Mouse (Mus musculus) thymus, postnatal 14 days (tissue): Measurements from ENCODE around the gene Nploc4.

Experiments
- DNase-seq: peaks from one replicate; pipeline ENCODE4 v3.0.0; 2021

Nploc4 gene

GRCm38 (mm10) chr11:120351250-120352092 is 86.0 kb downstream of the Nploc4 start:
- DNase-seq = no peak

DNA sequence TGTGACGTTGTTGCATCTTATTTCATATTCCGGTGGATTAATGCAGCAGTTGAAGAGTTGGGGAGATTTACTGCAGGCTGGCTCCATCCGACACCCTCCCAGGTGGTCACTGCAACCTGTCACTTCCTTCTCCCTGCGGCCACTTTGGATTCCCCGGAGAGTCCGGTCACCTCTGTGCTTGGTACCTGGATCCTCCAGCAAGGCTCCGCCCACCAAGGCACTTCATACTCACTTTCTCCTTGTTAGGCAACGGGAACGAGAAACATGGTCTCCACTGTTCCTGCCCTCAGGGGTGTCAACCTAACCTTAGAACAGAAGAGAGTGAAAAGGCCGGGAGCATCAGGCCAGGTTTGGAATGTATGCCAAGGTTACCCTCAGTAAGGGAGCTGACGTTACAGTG is 86.8 kb downstream of the Nploc4 start:
- no peak for DNase-seq

GRCm38 (mm10) chr11:120349986-120350702 is 87.4 kb downstream of the Nploc4 start:
- peak; percentile 70 for DNase-seq

DNA sequence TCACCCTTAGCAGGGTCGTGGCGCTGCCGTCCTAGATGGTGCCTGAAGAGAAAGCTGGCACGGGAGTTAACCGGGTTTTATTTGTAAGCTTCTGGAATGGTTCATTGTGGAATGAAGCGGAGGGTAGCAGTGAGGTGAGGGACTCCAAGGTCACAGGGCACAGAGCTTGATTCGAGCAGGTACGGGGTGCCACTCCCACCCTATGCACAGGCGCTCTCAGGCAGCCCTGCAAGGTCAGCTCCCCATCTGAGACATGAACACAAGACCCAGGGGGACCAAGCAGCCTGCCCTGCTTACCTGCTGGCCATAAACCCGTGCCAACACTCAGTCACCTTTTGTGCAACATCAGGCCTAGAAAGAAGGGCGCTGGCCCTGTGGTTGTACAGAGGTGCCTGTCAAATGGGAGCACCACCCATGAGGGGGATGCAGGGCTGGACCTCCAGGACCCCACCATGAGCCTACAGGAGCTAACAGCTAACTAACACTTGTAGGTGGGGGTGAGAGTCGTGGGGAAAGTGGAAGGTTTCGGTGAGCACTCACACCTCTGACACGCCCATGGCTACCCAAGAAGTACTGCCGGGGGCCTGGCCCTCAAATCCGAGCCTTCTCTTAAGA is 88.0 kb downstream of the Nploc4 start:
- peak; percentile 48 for DNase-seq

DNA sequence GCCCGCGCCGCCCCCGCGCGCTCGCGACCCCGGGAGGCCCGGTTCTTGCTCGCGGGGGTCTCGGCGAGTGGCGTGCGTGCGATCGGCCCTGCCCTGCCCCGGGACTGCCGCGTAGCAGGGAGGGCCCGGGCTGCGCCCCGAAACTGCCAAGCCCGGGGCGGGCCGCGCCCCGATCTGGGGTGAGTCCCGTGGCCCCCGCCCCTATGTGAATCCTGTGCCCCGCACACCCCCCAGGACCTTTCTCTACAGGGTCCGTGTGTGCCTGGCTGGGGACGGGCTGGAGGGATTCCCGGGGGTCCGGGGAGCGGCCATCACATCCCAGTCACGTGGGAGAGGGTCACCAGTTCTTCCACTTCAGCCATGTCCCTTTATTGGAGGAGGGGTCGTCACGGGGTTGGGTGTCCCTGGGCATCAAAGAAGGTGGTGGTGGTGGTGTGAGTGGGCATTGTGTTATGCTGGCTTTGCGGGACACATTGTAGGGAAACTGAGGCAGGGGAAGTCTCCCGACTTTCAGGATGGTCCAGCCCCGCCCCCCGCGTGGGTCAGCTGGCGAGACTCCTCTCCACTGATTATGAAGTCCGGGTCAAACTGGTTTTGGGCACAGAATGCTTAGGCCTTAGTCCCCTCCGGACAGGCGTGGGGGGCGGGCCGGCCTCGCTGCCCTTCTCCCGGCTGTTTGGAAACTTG is 88.7 kb downstream of the Nploc4 start:
- peak; percentile 58 for DNase-seq

DNA sequence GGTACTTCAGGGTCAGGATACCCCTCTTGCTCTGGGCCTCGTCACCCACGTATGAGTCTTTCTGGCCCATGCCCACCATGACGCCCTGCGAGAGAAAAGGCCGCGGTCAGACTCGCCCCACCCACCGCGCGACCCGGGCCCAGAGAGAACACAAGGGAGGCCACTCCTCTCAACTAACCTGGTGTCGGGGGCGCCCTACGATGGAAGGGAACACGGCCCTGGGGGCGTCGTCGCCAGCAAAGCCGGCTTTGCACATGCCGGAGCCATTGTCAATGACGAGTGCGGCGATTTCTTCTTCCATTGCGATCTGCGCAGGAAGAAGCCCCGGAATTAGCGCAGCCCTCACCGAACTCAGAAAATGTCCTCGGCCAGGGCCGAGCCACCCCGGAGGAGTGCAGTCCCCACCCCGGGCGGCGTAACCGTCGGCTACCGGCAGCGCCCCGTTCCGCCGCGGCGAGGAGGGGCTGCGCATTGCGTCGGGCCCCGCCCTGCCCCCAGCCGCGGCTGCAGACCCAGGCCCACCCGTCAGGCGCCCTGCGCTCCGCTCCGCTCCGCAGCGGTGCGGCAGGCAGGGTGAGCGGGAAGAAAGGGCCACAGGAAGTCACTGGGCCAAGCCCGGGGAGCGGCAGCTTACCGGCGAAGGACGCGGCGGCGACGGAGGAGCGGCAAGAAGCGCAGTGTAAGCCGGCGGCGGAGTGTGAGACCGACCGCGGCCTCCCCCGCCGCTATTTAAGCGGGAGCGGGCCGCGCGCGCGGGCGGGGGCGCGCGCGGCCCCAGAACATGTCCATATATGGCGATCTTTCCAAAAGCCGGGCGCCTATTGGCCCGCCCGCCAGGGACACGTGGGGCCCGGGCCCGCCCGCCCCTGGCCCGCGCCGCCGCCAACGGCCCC is 89.5 kb downstream of the Nploc4 start, which contains the start of gene Actg1:
TSS of gene Actg1 (minus strand) at position 752 of the 893 bp plus-strand sequence.
- DNase-seq = peak; percentile 90

- peak; percentile 54 for DNase-seq
Measured at GRCm38 (mm10) chr11:120347301-120347700, 90.2 kb downstream of the Nploc4 start.

GRCm38 (mm10) chr11:120346383-120347034 is 91.0 kb downstream of the Nploc4 start:
- DNase-seq = peak; percentile 3

DNA sequence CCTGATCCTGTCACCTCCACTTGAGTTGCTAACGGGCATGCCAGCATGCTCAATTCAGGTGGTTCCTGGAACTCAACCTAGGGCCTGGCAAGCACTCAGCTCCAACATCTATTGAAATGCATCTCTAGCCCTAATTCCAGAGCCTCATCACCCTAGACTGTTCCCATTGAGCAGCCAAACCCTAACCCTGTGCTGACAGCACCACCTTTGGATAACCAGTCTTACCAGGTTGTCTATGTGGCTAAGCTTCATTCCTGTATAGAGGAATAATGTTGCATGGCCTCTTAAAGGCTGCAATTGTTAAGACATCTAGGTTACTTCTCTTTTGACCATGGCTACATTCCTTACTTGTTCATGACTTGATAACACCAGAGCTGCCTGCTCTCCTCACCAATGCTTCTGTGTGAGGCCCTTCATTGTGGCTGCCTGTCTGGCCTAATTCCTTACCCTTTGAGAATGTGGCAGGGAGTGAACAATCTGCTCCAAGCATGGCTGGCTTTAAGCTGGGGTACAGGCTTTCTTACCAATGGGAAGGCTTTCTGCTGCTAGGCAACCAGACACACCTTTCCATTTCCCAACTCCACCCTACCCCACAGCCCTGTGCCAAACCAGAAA is 92.3 kb downstream of the Nploc4 start:
- peak; percentile 2 for DNase-seq

GRCm38 (mm10) chr11:120344310-120344920 is 93.1 kb downstream of the Nploc4 start:
- no peak for DNase-seq

DNA sequence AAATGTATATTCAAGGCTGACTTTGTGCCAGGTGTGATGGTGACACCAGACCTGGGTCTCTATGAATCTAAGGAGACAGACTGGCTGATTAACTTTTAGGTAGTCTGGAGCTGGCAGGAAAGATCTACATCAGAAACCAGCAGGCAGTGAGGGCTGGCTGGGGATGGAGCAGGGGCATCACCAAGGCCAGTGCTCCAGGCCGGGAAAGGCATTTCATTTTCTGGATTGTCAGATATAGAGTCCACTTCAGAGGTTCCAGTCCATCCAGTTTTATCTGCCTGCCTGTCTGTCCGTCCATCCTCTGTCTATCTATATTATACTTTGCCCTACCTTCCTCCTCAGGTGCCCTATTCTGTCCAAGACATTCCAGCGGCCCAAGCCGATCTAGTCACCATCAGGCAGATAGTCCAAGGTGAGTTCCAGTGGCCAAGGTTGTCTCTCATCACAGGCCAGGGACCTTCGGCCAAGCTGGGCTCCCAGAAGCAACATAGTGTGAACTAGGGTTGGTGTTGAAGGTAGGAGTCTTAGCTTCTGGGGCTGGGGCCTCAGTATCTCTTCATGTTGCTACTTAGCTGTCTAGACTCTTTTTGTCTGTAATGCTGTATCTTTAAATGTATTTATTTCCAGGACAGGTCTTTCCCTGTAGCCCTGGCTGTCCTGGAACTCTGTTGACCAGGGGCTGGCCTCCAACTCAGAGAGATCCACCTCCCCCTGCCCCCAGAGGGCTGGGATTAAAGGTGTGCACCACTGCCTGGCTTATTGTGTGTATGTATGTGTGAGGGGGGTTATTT is 93.8 kb downstream of the Nploc4 start:
- no peak for DNase-seq

GRCm38 (mm10) chr11:120342656-120343160 is 94.8 kb downstream of the Nploc4 start:
- DNase-seq = no peak

- no peak for DNase-seq
Measured at GRCm38 (mm10) chr11:120341661-120342060, 95.8 kb downstream of the Nploc4 start.

DNA sequence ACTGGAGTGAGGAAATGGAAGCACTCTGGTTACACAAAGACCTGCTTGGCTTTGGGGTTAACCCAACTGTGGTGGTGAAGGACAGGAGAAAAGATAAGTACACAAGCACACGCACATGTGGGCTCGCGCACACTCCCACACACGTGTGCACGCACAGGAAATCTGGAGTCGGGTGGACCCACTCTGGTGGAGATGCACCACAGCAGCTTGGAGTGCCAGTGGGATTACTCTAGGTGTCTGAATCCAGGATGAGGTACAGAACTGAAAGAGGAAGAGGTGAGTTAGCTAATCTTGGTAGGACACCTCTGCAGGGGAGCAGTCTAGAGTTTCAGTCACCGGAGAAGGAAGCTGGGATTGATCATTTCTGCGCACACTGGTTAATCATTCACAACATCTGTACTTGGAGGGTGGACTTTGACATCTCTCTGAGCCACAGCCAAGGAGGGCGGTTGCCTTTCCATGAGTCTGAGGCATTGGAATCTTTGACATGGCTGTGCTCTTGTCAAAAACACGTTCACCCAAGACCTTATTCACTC is 97.5 kb downstream of the Nploc4 start:
- DNase-seq = no peak

DNA sequence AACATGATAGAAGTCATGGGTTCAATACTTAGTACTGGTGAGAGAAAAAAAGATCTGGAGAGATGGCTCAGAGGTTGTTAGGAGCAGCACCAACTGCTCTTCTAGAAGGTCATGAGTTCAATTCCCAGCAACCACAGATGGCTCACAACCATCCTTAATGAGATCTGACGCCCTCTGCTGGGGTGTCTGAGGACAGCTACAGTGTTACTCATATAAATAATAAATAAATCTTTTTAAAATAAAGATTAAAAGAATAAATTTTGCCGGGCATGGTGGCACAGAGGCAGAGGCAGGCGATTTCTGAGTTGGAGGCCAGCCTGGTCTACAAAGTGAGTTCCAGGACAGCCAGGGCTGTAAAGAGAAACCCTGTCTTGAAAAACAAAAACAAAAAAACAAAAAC is 98.7 kb downstream of the Nploc4 start:
- no peak for DNase-seq

DNA sequence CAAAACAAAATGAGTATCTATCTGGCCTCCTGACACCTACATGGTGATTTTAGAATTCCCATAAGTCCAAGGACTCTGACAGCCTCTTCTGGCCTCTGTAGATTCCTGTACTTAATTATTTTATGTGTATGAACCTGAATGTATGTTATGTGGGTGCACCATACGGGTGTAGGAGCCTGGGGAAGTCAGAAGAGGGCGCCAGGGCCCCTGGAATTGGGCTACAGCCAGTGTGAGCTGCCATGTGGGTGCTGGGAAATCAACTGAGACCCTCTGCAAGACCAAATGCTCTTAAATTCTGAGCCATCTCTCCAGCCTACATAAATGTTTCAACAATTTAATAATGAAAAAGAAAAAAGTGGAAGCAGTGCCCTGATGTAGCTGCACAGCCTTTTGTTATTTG is 100.1 kb downstream of the Nploc4 start:
- no peak for DNase-seq

GRCm38 (mm10) chr11:120335431-120336021 is 102.0 kb downstream of the Nploc4 start:
- DNase-seq = no peak
